Mouse (Mus musculus) gastrocnemius, adult 8-10 months (tissue): Measurements from ENCODE around the gene Ryr3. TPM values are rescaled to one million over a fixed set of nuclear protein-coding genes. Genes with fewer than 3 reads are reported as not detected.

Source experiments
- DNase-seq, 2 experiments: peaks; one replicate each; pipeline ENCODE4 v3.0.0; 2022; ENCODE audit warnings: low spot score in 2 of 2
- total RNA-seq, 4 experiments: library from RNA; stranded (reverse); gene quantifications; 2 replicates each; pipeline ENCODE4 v1.2.4; 2022

Ryr3 gene
- total RNA-seq, 4 experiments from 2014 or later: 0.19 to 0.44 (median 0.37) TPM

GRCm38 (mm10) chr2:112913796-112914195, 303.1 kb downstream of the Ryr3 start:
- DNase-seq: no peak

GRCm38 (mm10) chr2:112912611-112913010, 304.3 kb downstream of the Ryr3 start:
- no peak for DNase-seq

DNA sequence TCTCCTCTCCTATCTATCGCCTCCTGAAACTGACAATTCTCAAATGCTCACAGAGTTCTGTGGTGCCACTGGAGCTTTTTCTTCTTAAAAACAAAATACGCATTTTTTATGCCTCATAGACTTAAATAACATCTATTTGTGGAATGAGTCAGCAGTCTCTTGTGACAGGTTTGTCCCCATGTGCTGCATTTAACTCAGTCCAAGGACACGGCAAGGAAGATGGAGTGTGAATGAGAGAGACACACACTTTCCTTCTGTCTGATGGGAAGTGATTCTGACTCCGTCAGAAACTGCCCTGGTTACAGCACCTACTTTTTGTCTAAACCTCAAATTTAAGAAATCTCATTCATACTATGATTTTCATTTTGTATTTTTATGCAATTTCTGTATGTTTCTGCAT, 306.3 kb downstream of the Ryr3 start:
- no peak for DNase-seq

- no peak for DNase-seq
These were observed 307.8 kb downstream of the Ryr3 start for GRCm38 (mm10) chr2:112909142-112909541.

DNA sequence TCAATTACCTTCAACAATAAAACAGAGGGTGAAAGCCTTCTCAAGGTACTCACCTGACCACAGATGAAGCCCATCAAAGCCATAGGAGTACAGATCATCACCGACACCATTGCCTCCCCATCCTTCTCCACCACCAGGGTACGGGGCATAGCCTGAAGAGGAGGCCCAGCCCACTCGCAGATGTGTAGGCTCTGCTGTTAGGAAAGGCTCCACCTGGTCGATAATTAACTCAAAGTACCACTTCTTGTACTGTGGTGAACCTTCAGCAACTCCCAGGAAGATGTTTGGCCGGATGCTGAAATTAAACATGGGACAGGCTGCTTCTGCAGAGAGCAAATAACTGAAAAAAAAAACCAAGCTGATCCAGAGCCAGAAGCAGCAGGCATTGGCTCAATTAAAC, 316.1 kb downstream of the Ryr3 start:
- no peak for DNase-seq

DNA sequence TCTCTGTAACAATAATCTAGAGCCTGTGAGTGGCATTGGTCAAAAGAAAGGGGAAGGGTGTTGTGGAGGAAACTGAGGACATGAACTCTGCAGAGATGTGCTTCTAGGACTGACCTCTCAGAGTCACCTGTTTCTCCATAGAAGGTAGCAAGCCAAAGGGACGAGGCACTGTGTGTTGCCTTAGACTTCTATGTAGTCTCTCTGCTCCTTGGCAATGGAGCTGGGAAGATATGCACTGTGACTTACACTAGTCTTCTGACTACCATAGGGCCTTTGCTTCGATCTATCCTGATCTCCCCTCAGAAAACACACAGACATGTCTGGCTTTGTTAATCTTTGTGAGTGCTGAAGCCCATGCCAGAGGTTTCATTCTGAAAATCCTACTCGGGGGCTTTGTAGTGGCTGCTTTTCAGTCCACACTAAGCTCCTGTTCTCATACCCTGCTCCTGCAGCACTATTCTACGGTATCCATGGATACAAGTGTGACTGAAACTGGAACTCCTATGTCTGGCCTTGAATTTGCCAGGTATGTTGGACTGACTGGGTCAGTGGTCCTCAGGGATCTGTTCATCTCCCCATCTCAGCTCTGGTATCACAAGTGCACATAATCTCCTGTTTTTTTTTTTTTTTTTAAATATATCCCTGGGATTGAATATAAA, 332.3 kb downstream of the Ryr3 start:
- DNase-seq: no peak

DNA sequence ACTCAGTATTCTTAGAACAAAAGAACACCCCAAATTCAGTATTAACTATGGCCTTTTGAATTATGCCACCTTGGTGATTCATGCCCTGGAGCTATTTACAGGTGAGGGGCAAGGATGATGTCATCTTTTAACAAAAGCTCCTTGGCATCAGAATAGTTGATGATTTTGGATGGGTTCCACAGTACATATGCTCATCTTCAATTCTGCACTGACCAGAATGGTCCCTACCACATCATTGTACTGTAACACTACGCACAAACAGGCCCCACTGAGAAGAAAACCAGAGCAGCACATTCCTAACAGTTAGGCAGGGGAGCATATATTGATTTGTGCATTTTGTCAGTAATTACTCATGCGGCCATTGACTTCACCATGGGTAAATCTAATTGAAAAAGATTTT, 335.1 kb downstream of the Ryr3 start:
- DNase-seq: no peak

DNA sequence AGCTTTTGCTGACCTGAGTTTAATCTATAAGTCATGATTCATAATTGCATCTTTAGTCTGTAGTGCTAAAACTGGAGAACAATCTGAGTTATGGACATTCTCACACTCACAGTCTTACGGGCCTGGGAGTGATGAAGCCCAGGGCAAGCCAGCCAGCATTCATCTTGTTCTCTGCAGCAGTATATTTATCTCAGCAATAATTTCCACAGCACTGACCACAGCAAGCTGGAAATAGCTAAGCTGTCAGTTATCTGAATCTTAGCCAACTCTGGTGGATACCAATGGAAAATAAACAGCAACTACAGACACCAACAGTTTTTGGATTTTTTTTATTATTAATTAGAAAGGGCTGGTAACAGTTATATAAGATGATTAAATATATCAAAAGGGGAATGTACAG, 335.5 kb downstream of the Ryr3 start:
- DNase-seq: no peak

DNA sequence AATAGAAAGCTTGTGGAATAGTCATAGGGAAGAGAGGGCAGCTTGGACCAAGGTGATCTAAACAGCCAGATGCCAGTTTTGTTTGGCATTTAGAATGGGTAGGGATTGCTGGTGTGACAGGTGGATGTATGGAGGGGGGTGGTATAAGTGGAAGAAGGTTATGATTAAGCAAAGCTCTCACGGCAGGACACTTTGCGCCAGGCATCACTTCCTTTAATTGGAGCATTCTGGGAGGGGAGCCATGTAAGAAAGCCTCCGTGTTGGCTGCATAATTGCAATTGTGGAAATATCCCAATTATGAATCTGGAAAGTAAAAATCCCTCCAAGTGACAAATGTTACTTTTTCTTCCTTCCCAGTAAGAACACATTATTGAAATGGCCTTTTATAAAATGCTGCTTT, 339.5 kb downstream of the Ryr3 start:
- DNase-seq: no peak

DNA sequence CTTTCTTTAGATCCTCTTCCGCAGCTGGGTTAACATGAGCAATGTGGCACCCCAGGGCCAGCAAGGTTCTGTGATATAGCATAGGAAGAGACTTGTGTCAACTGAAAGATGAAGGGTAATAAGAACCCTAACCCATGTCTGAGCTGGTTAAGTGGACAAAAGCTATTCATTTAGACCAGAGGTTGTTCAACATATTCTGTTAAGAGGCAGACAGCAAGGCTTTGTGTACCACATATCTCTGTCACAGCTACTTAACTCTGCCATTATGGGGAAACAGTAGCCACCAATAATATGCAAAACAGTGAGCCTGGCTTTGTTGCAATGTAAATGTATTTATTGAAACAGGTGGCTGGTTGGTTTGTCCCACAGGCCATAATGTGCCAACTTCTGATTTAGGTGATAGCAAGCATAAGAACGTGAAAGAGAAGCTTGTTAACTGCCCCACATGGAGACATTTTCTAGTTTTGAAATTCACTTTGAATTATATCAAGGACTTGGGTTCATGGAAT, 350.8 kb downstream of the Ryr3 start:
- DNase-seq: no peak

DNA sequence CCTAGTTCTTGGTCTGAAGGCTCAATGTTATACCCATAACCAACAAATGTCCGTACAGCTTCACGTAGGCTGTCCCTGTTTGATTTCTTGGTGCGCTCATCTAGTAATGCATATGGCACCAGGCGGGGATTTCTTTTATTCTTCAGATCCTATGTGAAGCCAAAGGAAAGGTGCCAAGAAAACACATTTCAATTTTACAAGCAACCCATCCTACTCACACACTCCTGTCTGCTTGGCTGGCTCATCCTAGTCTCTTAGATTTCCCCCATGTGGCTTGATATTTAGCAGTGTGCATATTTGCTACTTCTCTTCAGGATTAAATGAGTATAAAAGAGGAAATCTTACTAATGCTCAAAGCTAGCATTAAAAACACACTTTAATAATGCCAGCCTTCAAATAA, 355.1 kb downstream of the Ryr3 start:
- no peak for DNase-seq

DNA sequence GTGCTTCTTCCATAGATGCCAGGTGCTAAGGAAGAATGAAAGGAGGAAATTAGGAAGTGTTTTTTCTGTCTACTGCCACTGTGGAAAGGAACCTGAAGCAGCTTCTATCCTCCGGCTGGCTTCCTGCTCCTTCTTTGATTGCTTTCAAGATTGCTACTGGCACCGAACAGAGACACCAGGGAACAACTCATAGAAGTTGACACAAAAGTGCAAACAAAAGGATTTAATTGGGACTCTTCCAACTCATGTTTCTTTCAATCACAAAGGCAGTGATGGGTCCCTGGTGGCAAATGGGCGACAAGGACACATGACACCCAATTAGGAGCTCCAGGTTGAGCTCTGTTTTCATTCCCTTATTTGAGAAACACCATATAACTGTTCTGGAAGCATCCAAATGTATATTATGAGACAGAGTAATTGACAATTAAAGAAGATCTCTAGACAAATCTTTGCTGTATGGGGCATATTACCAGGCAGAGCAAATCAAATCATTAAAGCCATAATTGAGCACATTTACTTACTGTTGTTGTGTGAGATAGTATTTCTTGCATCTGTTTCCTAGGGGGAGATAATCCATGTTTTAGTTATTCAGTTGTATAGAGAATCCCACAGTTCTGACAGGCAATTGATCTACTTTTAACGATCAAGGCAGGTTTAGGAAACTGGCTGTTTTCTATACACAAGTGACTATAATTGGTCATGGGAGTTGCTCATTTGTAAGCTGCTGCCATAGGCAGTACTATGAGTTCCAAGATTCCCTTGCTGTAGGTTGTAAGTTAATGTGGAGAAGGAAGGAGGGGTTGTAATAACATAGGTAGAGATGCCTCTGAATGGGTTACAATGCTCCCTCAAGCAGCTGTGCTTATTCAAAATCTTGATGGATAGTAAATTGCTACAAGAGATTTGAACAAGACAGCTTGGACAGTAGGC, 371.0 kb downstream of the Ryr3 start:
- DNase-seq: no peak

- no peak for DNase-seq
These were observed 374.0 kb downstream of the Ryr3 start for GRCm38 (mm10) chr2:112842877-112843276.

- DNase-seq: no peak
These were observed 385.2 kb downstream of the Ryr3 start for GRCm38 (mm10) chr2:112831423-112832305.

GRCm38 (mm10) chr2:112826571-112826970, 390.3 kb downstream of the Ryr3 start:
- no peak for DNase-seq

DNA sequence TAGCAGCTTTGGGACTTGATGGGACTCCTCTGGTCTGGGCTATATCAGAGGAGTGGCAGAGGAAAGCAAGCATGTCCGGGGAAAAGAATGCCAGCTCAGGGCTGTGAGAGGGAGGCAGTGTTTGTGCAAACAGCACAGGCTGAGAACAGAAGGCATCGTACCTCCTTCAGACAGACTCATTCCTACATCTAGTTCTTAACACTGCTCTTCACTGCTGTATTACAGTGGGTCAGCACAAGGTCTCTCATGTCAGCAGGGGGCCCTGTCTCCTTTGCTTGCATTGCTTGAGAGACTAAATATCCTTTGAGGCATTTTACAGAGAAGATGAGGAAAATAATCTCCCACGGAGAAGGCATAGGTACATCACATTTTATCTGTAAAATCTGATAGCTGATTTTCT, 394.2 kb downstream of the Ryr3 start:
- no peak for DNase-seq

GRCm38 (mm10) chr2:112819059-112819458, 397.8 kb downstream of the Ryr3 start:
- DNase-seq: no peak

DNA sequence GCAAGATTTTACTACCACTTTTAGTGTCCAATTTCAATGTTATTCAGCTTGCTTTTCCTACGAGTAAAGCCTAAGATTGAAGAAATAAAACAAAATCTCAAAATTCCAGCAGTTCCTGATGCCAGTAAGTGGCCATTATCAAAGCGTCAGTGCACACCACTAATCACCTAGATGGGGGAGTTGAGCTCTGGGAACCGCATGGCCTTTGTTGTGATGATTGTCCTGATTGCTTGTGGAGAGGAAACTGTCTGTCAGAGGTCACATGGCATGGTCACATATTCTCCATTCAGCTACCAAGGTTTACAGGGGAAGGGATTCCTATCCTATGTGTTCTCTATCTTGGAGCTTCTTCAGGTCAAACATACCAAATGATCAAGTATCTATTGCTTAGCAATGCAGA, 399.9 kb downstream of the Ryr3 start:
- no peak for DNase-seq

- DNase-seq: no peak
These were observed 400.9 kb downstream of the Ryr3 start for GRCm38 (mm10) chr2:112815960-112816359.

- no peak for DNase-seq
These were observed 404.1 kb downstream of the Ryr3 start for GRCm38 (mm10) chr2:112812637-112813402.

GRCm38 (mm10) chr2:112806015-112806414, 410.9 kb downstream of the Ryr3 start:
- DNase-seq: no peak
